Comparison of ENCODE assay signal across 7 mouse cellular contexts in the genomic region with DNA sequence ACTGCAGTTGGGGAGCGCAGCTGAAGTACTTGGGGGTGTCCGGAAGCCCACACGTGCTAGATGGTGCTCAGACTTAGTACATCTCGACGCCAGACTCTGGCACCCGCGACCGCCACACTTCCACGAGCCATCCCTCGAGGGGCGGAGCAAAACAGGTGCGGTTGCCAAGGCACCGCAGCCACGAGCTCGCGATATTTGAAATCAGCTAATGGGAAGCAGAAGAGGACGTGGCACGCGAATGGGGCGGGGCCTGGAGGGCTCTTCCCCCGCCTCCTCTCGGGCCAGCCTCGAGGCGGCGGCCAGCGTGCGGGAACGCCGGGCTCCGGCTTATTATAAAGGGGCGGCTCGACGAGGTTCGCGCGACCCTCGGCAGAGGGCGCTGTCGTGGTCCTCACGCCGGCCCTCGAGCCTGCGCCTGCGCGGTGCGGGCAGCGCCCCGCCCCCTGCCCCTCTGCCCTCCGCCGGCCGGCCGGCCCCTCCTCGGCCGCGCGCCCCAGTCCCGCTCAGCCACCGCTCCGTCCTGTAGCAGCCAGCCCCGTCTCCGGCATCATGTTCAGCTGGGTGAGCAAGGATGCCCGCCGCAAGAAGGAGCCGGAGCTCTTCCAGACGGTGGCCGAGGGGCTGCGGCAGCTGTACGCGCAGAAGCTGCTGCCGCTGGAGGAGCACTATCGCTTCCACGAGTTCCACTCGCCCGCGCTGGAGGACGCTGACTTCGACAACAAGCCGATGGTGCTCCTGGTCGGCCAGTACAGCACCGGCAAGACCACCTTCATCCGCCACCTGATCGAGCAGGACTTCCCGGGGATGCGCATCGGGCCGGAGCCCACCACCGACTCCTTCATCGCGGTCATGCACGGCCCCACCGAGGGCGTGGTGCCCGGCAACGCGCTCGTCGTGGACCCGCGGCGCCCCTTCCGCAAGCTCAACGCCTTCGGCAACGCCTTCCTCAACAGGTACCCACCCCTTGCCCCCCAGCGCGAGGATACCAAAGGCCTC. TPM values are rescaled to one million over a fixed set of nuclear protein-coding genes. Genes with fewer than 3 reads are reported as not detected.
DNase-seq lines count a peak whose midpoint lies in the region; ATAC-seq lines count a peak whose summit lies in the region.

A gene (plus strand): TSS at position 300 of the 996 bp plus-strand sequence.

- intact Hi-C loops in gastrocnemius, postnatal 36 days (cut with DNase I): no loop called here
- intact Hi-C loops in left cerebral cortex, postnatal 25 days (cut with DNase I): no loop called here

- no peaks in the 10 kb centered on the region for H3K27me3 ChIP-seq in intestine, embryonic 15.5 days (replicated peaks)
- H3K27me3 ChIP-seq in midbrain, embryonic 10.5 days (ENCODE audit: low read depth, poor library complexity, severe bottlenecking): peaks cover 4% of the 10 kb centered on the region; the same call in 1 of the 2 replicates

- H3K4me2 ChIP-seq in intestine, embryonic 15.5 days (replicated peaks): peak within 1 kb of the TSS; percentile 80

- H3K9me3 ChIP-seq in intestine, embryonic 15.5 days: no peaks in the 10 kb centered on the region
- no peaks in the 10 kb centered on the region for H3K9me3 ChIP-seq in midbrain, embryonic 10.5 days (replicated peaks)

- peaks cover 5% of the 10 kb centered on the region; the same call in 1 of the 2 replicates for H3K36me3 ChIP-seq in intestine, embryonic 15.5 days
- H3K36me3 ChIP-seq in midbrain, embryonic 10.5 days: peaks cover 28% of the 10 kb centered on the region

- WGBS in intestine, embryonic 15.5 days: under 1% methylated on average over 105 of the region's 106 CpGs
- WGBS in midbrain, embryonic 10.5 days: under 1% methylated on average over 106 of the region's 106 CpGs

- H3K4me3 ChIP-seq in intestine, embryonic 15.5 days (replicated peaks): peak within 1 kb of the TSS; percentile 74
- peak within 1 kb of the TSS; percentile 91 for H3K4me3 ChIP-seq in midbrain, embryonic 10.5 days

- peak; percentile 93 for ATAC-seq in intestine, embryonic 15.5 days

- peak; percentile 97 to 99 for DNase-seq in adrenal gland, adult 18-20 months (ENCODE audit: low spot score in 2 of 2)
- DNase-seq in embryo, embryonic 11 days: peak; percentile 99
- peak; percentile 96 to 97 for DNase-seq in gastrocnemius, postnatal 36 days
- peak; percentile 97 to 98 for DNase-seq in left cerebral cortex, postnatal 25 days (ENCODE audit: low spot score in 2 of 2)
- peak; percentile 99 for DNase-seq in midbrain, embryonic 10.5 days (ENCODE audit: low spot score)
- peak; percentile 97 for DNase-seq in right cerebral cortex, postnatal 4 days

- H3K4me1 ChIP-seq in intestine, embryonic 15.5 days (replicated peaks): peaks cover 45% of the 10 kb centered on the region
- peaks cover 48% of the 10 kb centered on the region for H3K4me1 ChIP-seq in midbrain, embryonic 10.5 days

- H3K27ac ChIP-seq in intestine, embryonic 15.5 days: peak within 1 kb of the TSS; percentile 76
- H3K27ac ChIP-seq in midbrain, embryonic 10.5 days (replicated peaks): peak within 1 kb of the TSS; percentile 91

- peak within 1 kb of the TSS; percentile 78 for H3K9ac ChIP-seq in intestine, embryonic 15.5 days

RNA-seq across cellular contexts. Expression of the gene that starts here (rescaled TPM):
- 100 to 1,000 TPM; 112 to 157 TPM for total RNA-seq in adrenal gland, adult 18-20 months (2021)
- 10 to 100 TPM; 23.5 to 36.0 TPM for total RNA-seq in gastrocnemius, postnatal 36 days (2021)
- 88.8 and 115 TPM in 2 replicates for polyA plus RNA-seq in intestine, embryonic 15.5 days (2015; fragmentation: Nextera tagmentation; extraction: Ambion mirVana)
- total RNA-seq in left cerebral cortex, postnatal 25 days (2021): 10 to 100 TPM; 35.9 to 40.3 TPM
- polyA plus RNA-seq in midbrain, embryonic 10.5 days (2016; fragmentation: Nextera tagmentation; extraction: Ambion mirVana): 81.6 and 93.5 TPM in 2 replicates

Comparison
In these comparisons a context has a peak if more than half of its experiments do, and no peak if none do; other contexts are left out.
1. Peak in every context shown above with its lines: DNase-seq, ATAC-seq, H3K4me3 ChIP-seq and H3K27ac ChIP-seq.